Mouse (Mus musculus) MEL (cell line): ENCODE measurements at regions not wholly inside any gene's neighbourhood (a gene's known extent, or its start where the extent isn't known, plus 50 kb on each side); places are given as distances from the start of the nearest gene placed in this dataset.
"Not testable (repeated sequence)": the region's sequence is repeated elsewhere in the genome, so short reads cannot be mapped to it uniquely, and the experiment has no call there.

ENCODE experiments used
- DNase-seq: peaks from one replicate; pipeline ENCODE4 v3.0.0; 2011; ENCODE audit warnings: low read depth, low spot score
- H3K27ac ChIP-seq: 2 replicates; pipeline ENCODE4 v1.5.1; 2012; ENCODE audit warnings: low read depth, mild to moderate bottlenecking, control low read depth, low read length, moderate library complexity; ENCODE audit not compliant: control insufficient read depth
- H3K27me3 ChIP-seq, 2 experiments: fragments of 150-350 bp in 1 of 2; sonication (generic) in 1 of 2; 2 replicates each; pipeline ENCODE4 v1.6.1; 2012; ENCODE audit warnings: low read length in 2 of 2, mild to moderate bottlenecking in 2 of 2, improper control_type of control experiment in 1 of 2, moderate library complexity in 1 of 2; ENCODE audit not compliant: insufficient read depth in 2 of 2, control insufficient read depth in 1 of 2
- H3K36me3 ChIP-seq, 2 experiments: 2 replicates each; pipeline ENCODE4 v1.6.1; 2012 to 2014; ENCODE audit warnings: low read length in 2 of 2, improper control_type of control experiment in 1 of 2, inconsistent platforms in 1 of 2, mild to moderate bottlenecking in 1 of 2; ENCODE audit not compliant: insufficient read depth in 2 of 2, control insufficient read depth in 1 of 2
- H3K4me1 ChIP-seq, 2 experiments: fragments of 150-350 bp in 1 of 2; sonication (generic) in 1 of 2; 2 replicates each; pipeline ENCODE4 v1.6.1; 2012; ENCODE audit warnings: low read length in 2 of 2, improper control_type of control experiment in 1 of 2, mild to moderate bottlenecking in 1 of 2; ENCODE audit not compliant: insufficient read depth in 2 of 2, control insufficient read depth in 1 of 2
- H3K4me3 ChIP-seq, 2 experiments: fragments of 150-350 bp in 1 of 2; sonication (generic) in 1 of 2; 2 replicates each; pipeline ENCODE4 v1.5.1; 2012; ENCODE audit warnings: low read depth in 2 of 2, low read length in 2 of 2, mild to moderate bottlenecking in 2 of 2, moderate library complexity in 2 of 2, control low read depth in 1 of 2, improper control_type of control experiment in 1 of 2; ENCODE audit not compliant: control insufficient read depth in 1 of 2, insufficient read depth in 1 of 2
- H3K79me2 ChIP-seq: 2 replicates; pipeline ENCODE4 v1.6.1; 2012; ENCODE audit warnings: mild to moderate bottlenecking, low read length, moderate library complexity; ENCODE audit not compliant: control insufficient read depth, poor library complexity, insufficient read depth
- H3K9ac ChIP-seq: 2 replicates; pipeline ENCODE4 v1.6.1; 2012; ENCODE audit warnings: low read depth, mild to moderate bottlenecking, control low read depth, low read length, moderate library complexity; ENCODE audit not compliant: control insufficient read depth, poor library complexity, severe bottlenecking
- H3K9me3 ChIP-seq: fragments of 150-350 bp; sonication (generic); replicated peaks from 2 replicates; pipeline ENCODE4 v1.6.1; 2012; ENCODE audit warnings: mild to moderate bottlenecking, low read length, improper control_type of control experiment, moderate library complexity; ENCODE audit not compliant: insufficient read depth
- CTCF ChIP-seq, 3 experiments: IDR thresholded peaks in 2 of 3; conservative IDR thresholded peaks in 1 of 3; 2 replicates each; pipeline ENCODE4 v1.5.1; 2011 to 2012; ENCODE audit warnings: low read length in 3 of 3, low read depth in 2 of 3, mild to moderate bottlenecking in 2 of 3, improper control_type of control experiment in 1 of 3, inconsistent platforms in 1 of 3, mixed read lengths in 1 of 3, moderate library complexity in 1 of 3; ENCODE audit not compliant: control insufficient read depth in 1 of 3, insufficient read depth in 1 of 3, poor library complexity in 1 of 3, severe bottlenecking in 1 of 3
- ETS1 ChIP-seq: IDR thresholded peaks from 2 replicates; pipeline ENCODE4 v1.6.1; 2012; ENCODE audit warnings: low read depth, mild to moderate bottlenecking, inconsistent platforms, low read length, improper control_type of control experiment, moderate library complexity
- GATA1 ChIP-seq: IDR thresholded peaks from 2 replicates; pipeline ENCODE4 v1.6.1; 2011; ENCODE audit warnings: low read depth, low read length, improper control_type of control experiment
- JUND ChIP-seq: IDR thresholded peaks from 2 replicates; pipeline ENCODE4 v1.6.1; 2011; ENCODE audit warnings: low read depth, mild to moderate bottlenecking, improper control_type of control experiment, low read length
- NRF1 ChIP-seq: IDR thresholded peaks from 2 replicates; pipeline ENCODE4 v1.6.1; 2014; ENCODE audit warnings: low read depth, mild to moderate bottlenecking, inconsistent platforms, low read length, improper control_type of control experiment, moderate library complexity; ENCODE audit not compliant: poor library complexity, insufficient read depth, severe bottlenecking

GRCm38 (mm10) chr14:53614341-53614740 is 639.6 kb downstream of the Dad1 start:
- Histone ChIP-seq H3K79me2 (no peaks in the 10 kb centered on the region), H3K27ac (no peak overlapping the region), H3K36me3 (no peaks in the 10 kb centered on the region), H3K4me1 (no peaks in the 10 kb centered on the region), H3K4me3 (no peak overlapping the region), H3K9me3 (no peaks in the 10 kb centered on the region), H3K27me3 (no peaks in the 10 kb centered on the region), H3K9ac (no peak overlapping the region)
- peak; percentile 23 for DNase-seq
- peak in 1 of 3 experiments; percentile 16; a peak in 1 of 6 replicates for TF ChIP-seq CTCF (IDR thresholded peaks at IDR 0.05 in 2 of 3, conservative IDR thresholded peaks at IDR 0.05 in 1 of 3; ENCODE audit: control insufficient read depth in 1 of 3, insufficient read depth in 1 of 3, low read depth in 2 of 3, low read length in 3 of 3, poor library complexity in 1 of 3, severe bottlenecking in 1 of 3)
- no peak for TF ChIP-seq NRF1
- TF ChIP-seq GATA1, result no peak
- TF ChIP-seq ETS1, result no peak
- TF ChIP-seq JUND, result no peak

- H3K27ac ChIP-seq, result not testable (repeated sequence)
These were observed 654.6 kb downstream of the Dad1 start for GRCm38 (mm10) chr14:53599299-53599698.

GRCm38 (mm10) chr14:53597287-53597686 is 656.6 kb downstream of the Dad1 start:
- TF ChIP-seq CTCF (IDR thresholded peaks at IDR 0.05 in 2 of 3, conservative IDR thresholded peaks at IDR 0.05 in 1 of 3; ENCODE audit: control insufficient read depth in 1 of 3, insufficient read depth in 1 of 3, low read depth in 2 of 3, low read length in 3 of 3, poor library complexity in 1 of 3, severe bottlenecking in 1 of 3), result peak in 1 of 3 experiments; percentile 20; a peak in 2 of 6 replicates
- H3K9ac ChIP-seq, H3K36me3 ChIP-seq, H3K9me3 ChIP-seq, H3K4me1 ChIP-seq, DNase-seq, H3K27me3 ChIP-seq, H3K27ac ChIP-seq, H3K4me3 ChIP-seq, H3K79me2 ChIP-seq: not testable (repeated sequence)

More at GRCm38 (mm10) chr14:53599299-53599698, 654.6 kb downstream of the Dad1 start:
- not testable (repeated sequence) for H3K36me3 ChIP-seq, H3K4me3 ChIP-seq, H3K27me3 ChIP-seq, H3K9ac ChIP-seq, H3K79me2 ChIP-seq, H3K9me3 ChIP-seq, DNase-seq, H3K4me1 ChIP-seq

DNA sequence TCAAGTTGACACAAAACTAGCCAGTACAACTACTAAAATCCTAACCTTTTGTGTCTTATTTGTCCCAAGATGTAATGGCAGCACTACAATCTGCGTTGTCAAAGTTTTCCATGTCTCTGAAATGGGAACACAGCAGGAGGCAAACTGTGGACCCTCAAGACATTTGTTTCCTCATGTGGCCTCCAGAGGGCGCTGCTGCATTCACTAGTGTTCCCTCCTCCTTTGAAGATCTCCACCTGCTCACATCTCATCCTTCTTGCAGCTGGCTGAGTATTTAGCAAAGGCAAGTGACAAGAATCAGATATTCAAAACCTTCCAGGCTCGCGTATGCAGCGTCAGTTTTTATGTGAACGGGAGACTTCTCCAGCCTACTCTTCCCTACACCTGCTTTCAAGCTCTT is 663.3 kb downstream of the Dad1 start:
- H3K9ac ChIP-seq, DNase-seq, H3K4me1 ChIP-seq: not testable (repeated sequence)

DNA sequence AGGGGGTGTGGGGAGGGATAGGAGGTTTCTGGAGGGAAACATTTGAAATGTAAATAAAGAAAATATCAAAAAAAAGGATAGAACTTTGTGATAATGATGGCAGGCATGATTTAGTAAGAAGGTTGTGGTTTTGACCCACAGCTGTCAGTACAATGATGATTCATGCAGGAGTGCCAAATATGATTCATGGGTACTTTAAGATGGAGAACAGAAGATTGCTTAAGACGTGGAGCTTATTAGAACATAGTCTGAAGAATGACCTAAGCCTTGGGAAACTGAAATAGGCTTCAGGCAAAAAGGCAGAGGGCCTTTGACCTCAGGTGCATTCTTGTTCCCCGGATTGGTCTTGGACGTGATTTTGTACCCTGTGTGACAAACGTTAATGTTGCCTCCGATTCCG is 671.4 kb downstream of the Dad1 start:
- H3K4me3 ChIP-seq, H3K9me3 ChIP-seq, H3K79me2 ChIP-seq, H3K36me3 ChIP-seq, H3K27ac ChIP-seq, H3K4me1 ChIP-seq, H3K9ac ChIP-seq, DNase-seq, H3K27me3 ChIP-seq: not testable (repeated sequence)

More for the DNA sequence above, 663.3 kb downstream of the Dad1 start:
- not testable (repeated sequence) for H3K36me3 ChIP-seq, H3K27me3 ChIP-seq, H3K79me2 ChIP-seq, H3K9me3 ChIP-seq, H3K4me3 ChIP-seq, H3K27ac ChIP-seq

DNA sequence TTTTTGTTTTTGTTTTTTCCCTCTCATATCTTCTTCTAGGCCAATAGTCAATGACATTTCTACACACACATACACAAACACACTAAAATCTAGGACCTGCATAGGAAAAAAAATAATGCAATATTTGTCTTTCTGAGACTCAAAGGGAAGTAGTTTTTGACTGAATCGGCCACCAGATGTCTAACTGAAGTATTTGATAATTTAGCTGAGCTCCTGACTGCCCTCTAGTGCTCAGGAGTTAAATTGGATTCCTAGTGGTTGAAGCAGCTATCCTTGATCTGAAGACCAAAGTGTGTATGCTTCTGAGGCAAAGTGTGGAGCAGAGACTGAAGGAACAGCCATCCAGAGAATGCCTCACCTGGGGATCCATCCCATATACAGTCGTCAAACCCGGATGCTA is 672.2 kb downstream of the Dad1 start:
- H3K9ac ChIP-seq, H3K9me3 ChIP-seq, H3K36me3 ChIP-seq, H3K4me3 ChIP-seq, H3K4me1 ChIP-seq, H3K27ac ChIP-seq, H3K27me3 ChIP-seq, H3K79me2 ChIP-seq, DNase-seq: not testable (repeated sequence)
